Mouse (Mus musculus) neutrophil, adult 5-6 weeks (primary cell): ENCODE results near the gene Ift43. TPM values are rescaled to one million over a fixed set of nuclear protein-coding genes. Genes with fewer than 3 reads are reported as not detected.
A peak's percentile ranks its signal among the peaks of the same experiment; 100 is the strongest.

ENCODE experiments used
- ATAC-seq: fragments of 151-379, 151-347 bp; 2 replicates; pipeline ENCODE4 v1.8.0; 2017; ENCODE audit warnings: mild to moderate bottlenecking, moderate TSS enrichment; ENCODE audit not compliant: insufficient number of reproducible peaks, poor library complexity, low FRiP score, severe bottlenecking; ENCODE audit errors: extremely low read depth
- total RNA-seq: library from RNA; stranded (forward); fragments of 200-1000 nt; gene quantifications from 2 replicates; pipeline ENCODE4 v1.2.3, GENCODE M21; 2017

Gene Ift43
- total RNA-seq: not detected in 2 replicates

DNA sequence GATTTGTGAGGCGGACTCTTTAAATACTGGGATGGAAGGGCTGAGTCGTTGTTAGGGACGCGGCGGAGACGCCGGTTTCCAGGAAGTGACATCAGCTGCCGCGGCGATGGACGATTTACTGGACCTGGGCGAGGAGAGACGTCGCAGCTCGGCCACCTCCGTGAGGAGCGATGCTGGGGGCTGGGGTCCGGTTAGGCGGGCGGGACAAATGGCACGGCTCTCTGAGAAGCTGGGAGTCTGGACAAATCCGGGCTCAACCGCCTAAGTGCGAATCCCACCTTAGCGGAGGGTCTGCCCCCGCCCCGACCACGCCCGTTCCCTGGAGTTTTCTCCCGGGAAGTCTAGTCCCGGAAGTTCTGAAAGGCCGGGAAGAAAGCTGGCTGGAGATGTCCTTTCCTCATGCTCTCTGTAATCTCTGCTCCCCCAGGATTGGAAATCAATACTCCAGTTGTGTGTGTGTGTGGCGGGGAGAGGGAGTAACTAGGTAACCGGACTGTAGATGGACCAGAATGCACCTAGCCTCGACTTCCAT is at the start of gene Ift43:
TSS of gene Ift43 (plus strand) at position 61 of the 532 bp plus-strand sequence.
- no peak for ATAC-seq

DNA sequence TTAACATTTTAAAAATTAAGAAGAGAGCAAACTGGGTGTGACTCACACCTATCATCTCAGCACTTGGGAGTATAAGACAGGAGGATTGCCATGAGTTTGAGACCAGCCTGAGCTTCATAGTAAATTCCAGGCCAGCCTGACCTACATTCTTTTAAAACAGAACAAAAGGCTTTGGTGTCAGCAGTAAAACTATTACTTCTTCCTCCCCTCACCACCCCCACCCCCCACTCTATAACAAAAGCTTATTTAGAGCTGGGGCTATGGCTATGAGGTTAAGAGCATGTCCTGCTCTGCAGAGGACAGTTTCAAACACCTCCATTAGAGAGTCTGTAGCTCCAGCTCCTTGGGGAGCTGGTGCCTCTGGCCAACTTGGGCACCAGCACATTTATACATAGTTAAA is 46.8 kb upstream of the Ift43 start:
- ATAC-seq: no peak

DNA sequence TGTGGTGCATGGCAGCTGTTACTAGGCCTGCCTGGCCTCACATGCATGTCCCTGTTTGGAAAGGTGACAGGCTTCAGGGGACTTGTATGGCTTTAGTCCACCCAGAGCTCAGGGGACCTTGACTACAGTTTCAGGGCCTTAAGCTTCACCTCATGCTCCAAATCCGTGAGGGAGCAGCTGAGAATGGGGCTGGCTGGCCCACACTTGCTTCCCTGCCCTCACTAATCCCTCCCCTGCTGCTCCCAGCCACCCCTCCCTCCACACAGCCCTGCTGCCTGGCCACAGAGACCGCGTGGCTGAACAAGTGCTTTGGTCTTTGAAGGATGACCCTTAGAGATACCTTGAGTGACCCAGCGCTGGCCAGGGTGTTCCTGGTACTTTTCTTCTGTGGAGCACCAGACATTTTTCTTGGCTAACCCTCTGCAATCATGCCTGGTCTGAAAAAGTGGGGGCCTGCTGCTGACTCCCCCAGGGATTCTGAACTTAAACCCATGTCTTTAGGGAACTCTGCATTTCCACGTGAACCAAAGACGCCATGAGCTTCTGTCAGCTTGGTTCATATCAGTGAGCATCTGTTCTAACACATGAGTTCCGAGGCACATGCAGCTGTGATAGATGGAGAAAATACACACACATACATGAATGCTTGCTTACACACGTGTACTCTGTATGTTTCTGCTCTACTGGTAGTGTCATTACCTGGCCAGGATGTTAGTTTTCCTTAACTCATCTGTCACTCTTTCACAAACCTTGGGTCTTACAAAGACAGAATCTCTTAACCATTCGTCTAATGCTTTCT is 45.8 kb upstream of the Ift43 start:
- ATAC-seq: no peak

DNA sequence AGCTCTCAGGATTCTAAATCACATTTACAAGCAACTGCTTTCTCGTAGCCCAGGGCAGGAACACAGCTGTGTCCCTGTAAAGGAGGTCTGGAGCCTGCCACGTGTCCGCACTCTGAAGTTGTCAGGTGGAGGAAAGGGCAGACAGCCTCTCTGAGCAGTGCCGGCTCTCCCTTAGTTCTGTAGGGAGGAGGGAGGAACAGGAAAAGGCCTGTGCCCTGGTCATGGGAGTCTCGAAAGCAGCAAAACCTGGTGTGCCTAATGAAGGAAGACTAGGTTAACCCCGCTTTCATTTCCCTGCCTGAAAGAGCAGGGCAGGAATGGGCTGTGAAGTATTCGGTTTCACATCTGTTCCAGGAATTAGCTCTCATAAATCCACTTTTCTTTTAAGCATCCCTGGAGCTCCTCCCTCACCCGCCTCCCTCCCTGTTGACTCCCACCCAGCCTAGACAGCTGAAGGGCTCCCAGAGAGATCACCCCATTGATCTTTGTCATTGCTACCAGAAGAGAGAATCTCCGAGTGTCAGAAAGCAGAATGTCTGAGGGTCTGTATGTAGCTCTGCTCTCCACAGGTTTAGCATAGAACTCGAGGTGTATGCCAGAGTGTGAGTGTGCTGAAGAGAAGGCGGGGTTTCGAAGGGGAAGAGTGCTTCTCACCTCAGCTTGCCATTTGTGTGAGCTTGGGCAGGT is 45.0 kb upstream of the Ift43 start:
- no peak for ATAC-seq

DNA sequence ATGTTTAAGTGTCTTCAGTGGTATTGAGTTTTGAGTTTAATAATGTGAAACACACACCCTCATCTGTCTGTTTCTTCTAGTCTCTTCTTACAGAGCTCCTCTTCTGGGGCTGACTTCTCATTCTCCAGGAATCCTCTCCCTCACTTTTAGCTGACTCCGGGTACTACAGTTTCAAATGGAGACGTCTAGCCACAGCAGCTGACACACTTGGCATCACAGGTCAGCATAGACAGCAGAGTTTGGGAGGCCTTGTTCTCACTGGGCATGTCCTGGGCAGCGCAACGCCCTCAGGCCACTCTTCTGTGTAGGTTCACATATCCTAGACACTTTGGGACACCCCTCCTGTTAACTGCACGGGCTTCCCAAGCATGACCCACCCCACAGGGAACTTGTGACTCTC is 43.3 kb upstream of the Ift43 start:
- no peak for ATAC-seq

DNA sequence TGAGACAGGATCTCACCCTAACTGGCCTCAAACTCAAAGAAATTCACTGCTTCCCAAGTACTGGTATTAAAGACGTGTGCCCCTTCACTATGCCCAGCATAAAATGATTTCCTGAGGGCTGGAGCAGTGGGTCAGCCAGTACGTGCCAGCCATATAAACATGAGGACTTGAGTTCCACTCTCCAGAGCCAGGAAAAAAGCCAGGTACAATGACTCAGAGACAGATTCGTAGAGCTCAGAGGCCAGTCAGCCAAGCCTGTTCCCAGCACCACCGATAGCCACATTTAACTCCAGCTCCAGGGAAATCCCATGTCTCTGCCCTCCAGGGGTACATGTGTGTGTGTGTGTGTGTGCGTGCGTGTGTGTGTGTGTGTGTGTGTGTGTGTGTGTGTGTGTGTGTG is 42.6 kb upstream of the Ift43 start:
- no peak for ATAC-seq

DNA sequence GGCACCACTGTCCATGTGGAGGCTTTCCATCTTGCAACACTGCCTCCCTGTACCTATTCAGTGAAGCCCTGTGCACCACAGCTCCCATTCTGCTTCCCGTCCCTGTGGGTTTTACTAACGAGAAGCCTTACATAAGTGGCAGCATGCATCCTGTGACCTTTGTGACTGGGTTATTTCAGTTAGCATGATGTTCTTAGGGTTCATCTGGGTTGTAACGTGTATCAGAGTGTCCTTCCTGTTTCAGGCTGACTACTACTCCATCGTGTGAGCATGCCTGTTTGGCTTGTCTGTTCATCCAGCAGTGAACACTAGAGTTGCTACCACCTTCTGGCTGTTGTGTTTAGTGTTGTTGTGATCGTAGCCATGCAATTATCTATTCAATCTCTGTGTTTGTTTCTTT is 36.2 kb upstream of the Ift43 start:
- peak; percentile 45; the same call in 1 of the 2 replicates for ATAC-seq

DNA sequence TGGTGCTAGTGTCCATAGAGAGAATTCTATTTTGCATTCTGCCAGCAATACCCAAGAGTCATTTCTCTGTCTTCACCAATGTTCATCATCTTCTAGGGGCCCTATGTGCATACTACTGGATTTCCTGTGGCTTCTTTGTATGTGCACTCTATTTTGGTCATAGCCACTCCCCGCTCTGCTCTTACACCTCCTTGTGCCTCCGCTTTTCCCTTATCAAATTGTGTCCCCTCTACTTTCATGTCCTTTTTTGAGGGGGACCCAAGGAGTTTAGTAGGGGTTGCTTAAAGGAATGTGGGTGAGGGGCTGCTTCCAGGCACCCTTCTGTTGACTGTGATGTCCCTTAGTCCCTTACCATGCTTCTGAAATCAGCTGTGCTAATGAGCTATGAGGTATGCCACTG is 35.6 kb upstream of the Ift43 start:
- ATAC-seq: no peak

DNA sequence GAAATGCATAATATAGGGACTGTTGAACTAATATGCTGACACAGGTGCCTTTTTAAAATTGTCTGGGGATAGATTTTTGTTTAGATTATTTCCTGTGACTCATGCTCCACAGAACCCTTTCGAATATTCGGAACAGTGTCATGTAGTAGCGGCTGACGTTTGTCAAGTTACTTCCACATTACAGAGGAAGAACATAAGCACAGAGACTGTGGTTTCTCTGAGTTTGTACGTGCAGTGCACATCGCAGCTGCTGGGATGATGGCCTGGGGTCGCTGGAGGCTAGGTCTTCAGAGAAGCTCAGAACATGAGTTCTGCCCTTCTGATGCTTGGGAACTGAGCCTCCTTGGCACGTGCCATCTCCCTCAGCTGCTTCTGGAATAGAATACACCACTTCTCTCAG is 35.0 kb upstream of the Ift43 start:
- peak; percentile 38; the same call in 1 of the 2 replicates for ATAC-seq

DNA sequence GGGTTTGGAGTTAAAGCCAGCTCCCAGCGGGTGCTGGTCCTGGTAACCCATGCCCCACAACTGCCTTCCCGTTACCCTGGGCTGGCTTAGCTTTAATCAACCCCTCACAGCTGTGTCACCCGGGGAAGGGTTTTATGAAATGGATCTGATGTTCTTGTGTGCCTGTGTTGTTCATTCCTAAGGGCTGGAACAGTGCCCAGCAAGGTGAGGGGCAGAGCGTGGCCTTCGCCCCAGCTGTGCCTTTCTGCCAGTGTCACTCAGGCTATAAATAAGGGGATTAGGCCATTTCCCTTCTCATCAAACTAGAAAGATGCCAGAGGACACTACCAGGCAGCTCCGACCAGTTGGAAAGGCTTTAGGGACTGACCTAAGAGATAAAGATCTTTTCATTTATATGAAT is 32.5 kb upstream of the Ift43 start:
- no peak for ATAC-seq

DNA sequence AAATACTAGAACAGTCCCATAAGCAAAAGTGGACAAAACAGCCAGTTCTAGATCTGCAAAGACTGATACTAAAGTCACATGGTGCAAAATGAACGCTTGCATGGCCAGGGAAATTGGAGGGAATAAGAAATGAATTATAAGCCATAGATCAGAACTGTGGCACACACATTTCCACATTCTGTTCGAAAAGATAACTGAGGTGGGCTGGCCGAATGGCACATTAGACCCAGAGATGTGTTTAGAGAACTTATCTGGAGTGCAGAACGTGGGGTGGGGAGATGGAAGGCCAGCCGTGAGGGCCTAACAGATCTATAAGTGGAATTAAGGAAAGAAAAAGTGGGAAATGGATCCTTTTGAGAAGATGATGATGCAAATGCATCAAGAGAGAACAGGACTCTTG is 30.9 kb upstream of the Ift43 start:
- no peak for ATAC-seq

DNA sequence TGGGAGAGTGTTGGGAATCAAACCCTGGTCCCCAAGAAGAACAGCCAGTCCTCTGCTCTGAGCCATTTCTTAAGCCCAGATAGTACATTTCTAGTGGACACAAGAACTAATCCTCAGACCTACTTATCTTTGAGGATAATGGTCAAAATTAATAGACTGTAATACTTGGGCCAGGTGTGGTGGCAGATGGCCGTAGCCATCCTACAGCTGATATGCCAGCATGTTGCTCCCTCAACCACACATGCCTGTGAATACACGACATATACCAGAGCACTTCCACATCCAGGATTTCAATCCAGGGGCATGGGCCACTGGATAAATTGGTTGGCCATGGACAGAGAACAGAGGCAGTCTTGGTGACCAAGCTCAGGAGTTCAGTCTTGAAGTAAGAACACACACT is 27.0 kb upstream of the Ift43 start:
- no peak for ATAC-seq

DNA sequence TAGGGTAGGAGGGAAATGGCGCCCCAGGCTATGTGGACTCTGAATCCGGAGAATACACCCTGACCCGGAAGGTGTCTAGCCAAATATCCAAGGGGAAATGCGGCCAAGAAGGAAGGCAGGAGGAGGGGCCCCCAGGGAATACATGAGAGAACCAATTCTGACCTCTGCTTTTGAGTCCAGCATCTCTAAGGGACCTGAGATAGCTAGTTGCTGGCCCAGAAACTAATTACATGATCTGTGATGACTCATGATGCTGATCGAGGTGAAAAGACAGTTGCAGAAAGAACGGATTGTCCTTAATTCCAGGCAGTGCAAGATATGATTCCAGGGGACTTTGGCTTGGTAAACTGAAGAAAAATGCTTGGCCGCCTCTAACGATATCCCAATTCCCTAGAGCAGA is 25.4 kb upstream of the Ift43 start:
- no peak for ATAC-seq

DNA sequence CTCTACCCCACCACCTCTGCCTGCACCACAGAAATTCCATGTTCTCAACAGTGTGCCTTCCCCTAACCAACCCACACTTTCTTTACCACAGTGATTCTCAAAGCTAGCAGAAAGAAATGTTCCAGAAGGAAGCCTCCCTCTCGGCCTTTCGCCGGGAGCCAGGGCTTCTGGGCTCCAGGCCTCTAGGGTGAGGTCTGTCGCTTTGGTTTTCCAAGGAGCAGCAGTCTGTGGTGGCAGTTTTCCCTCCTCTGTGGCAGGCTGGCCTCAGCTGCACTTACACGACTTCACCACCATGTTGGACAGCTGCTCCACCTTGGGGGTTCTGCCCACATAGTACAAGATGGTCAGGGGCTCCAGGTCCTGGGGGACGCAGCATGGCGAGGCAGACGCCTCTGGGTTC is 24.8 kb upstream of the Ift43 start:
- ATAC-seq: no peak

DNA sequence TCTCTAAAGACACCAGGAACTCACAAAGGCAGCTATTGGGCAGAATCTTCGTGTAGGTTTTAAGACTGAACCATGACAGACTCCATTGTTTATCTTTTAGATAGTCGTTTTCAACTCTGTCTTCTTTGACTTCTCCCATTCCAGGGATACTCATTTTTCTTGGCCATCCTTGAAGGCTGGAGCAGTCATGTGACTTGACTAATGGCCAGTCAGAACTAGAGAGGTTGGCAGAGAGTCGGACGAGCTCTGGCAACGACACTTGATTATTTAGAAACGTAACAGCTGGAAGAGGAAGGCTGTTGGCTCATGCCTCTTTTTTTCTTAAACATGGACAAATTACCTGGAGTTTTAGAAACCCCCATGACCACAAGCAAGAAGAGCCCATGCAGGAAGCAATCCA is 23.0 kb upstream of the Ift43 start:
- no peak for ATAC-seq

DNA sequence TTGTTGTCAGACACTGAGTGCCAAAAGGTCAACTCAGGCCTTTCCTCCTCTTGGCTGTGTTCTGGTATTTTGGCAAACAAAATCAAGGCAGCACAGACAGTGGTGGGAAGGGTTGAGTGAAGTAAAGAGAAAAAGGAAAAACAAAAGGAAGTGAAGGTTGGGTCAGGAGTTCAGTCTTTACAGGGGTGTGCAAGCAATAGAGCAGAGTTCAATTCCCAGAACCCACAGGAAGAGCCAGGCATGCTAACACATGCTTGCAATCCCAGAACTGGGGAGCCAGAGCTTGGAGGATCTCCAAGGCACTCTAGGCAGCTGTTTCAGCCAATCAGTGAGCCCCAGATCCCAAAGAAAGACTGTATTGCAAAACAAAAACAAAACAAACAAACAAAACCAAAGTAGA is 17.5 kb upstream of the Ift43 start:
- no peak for ATAC-seq

DNA sequence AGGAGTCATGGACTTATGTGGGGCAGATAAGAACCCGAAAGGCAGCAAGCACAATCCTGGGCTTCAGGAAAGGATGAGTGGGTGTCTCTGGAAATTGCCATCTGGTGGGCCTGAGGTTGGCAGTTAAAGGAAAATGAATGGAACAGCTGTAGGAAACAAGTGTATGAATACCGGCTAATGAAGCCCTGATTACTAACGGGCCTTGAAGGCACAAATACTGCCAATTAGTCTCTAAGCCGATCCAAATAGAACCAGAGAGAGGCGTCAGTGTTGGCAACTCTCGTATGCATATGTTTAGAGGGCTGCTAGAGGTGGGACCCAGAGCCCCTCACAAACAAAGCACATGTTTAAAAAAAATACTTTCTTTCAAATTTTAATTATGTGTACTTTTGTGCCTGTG is 10.9 kb upstream of the Ift43 start:
- no peak for ATAC-seq

DNA sequence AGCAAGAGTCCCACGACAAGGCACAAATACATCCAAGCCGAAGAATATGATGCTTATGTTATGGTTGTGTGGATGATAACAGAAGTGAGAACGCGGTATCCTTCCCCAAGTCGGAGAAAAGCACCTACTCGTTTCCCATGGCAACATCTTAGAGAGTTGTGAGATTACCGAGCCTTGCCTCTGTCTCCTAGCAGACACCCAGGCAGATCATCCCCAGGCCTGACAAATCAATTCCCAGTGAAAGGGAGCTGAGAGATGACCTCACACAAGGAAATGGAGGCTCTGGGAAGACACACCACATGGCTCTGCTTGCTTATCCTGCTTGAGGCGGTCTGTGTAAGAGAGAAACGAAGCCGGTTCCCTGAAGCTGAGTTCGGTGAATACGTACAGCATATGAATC is 7.7 kb upstream of the Ift43 start:
- ATAC-seq: no peak

DNA sequence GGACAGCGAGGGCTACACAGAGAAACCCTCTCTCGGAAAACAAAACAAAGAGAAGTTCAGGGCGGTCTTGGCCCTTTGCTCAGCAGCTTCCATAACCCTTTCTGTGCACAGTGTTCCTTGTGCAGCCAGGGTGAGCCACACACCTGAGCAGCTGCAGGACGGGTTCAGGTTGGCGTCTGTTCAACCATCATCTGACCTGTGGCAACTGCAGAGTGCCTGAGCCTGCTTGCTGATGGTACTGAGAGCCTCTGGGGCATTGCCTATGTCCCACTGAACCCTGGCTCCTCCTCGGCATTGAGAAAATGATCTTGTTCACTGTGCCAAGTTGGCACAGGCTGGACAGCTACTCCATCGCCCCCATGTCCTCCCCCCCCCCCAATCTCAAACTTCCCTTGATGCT is 7.0 kb upstream of the Ift43 start:
- ATAC-seq: no peak

DNA sequence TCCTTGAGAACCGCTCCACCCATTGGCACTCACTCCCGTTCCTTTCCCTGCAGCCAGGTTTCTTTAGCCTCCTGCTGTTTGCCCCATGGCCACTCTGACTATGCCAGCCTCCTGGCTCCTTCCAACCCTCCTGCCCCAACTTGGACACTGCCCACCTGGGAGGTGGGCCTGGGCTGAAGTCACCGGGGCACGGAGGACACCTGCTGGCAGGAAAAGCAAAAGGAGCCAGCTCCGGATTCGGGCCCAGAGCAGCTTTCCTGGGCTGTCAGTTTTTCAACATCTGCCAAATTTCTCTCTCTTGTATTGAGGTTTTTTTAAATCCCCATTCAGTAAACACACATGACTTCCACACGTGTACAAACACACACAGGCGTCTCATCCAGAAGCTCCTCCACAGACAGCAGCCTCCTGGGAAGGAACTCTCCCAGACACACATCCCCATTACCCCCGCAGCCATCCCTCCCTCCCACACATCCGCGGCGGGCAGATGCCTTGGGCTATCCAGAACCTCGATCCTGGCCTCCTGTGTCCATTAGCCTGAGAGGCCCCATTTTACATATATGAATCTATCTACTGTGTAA is 5.9 kb upstream of the Ift43 start:
- ATAC-seq: no peak
